Mouse (Mus musculus) embryonic facial prominence, embryonic 12.5 days (tissue): ENCODE results near the gene Tcte2. TPM values are rescaled to one million over a fixed set of nuclear protein-coding genes. Genes with fewer than 3 reads are reported as not detected.

Experiments
- ATAC-seq: fragments of 200-750 bp; cut with Nextera tagmentation; 2 replicates; pipeline ENCODE4 v1.8.0; 2017; ENCODE audit not compliant: insufficient number of reproducible peaks, insufficient read depth, low FRiP score, low TSS enrichment
- H3K27ac ChIP-seq: fragments of 300-500 bp; sonication (generic); 2 replicates; pipeline ENCODE4 v1.5.1; 2016; ENCODE audit warnings: mild to moderate bottlenecking
- H3K27me3 ChIP-seq: fragments of 300-500 bp; sonication (generic); 2 replicates; pipeline ENCODE4 v1.6.1; 2016; ENCODE audit warnings: mild to moderate bottlenecking, moderate library complexity
- H3K36me3 ChIP-seq: fragments of 300-500 bp; sonication (generic); 2 replicates; pipeline ENCODE4 v1.6.1; 2016; ENCODE audit warnings: mild to moderate bottlenecking
- H3K4me1 ChIP-seq: fragments of 300-500 bp; sonication (generic); 2 replicates; pipeline ENCODE4 v1.6.1; 2016
- H3K4me2 ChIP-seq: fragments of 300-500 bp; sonication (generic); replicated peaks from 2 replicates; pipeline ENCODE4 v1.6.1; 2016; ENCODE audit warnings: mild to moderate bottlenecking, moderate library complexity
- H3K4me3 ChIP-seq: fragments of 300-500 bp; sonication (generic); 2 replicates; pipeline ENCODE4 v1.5.1; 2016; ENCODE audit warnings: mild to moderate bottlenecking
- H3K9ac ChIP-seq: fragments of 300-500 bp; sonication (generic); 2 replicates; pipeline ENCODE4 v1.6.1; 2016; ENCODE audit warnings: mild to moderate bottlenecking, moderate library complexity
- H3K9me3 ChIP-seq: fragments of 300-500 bp; sonication (generic); 2 replicates; pipeline ENCODE4 v1.6.1; 2016; ENCODE audit warnings: mild to moderate bottlenecking, moderate library complexity
- WGBS: fragments of 180-500 bp; shearing (Covaris S2); methylation state at CpG from one replicate; pipeline ENCODE4 v1.1.7; 2016; 5-methylcytosine and 5-hydroxymethylcytosine counted together
- polyA plus RNA-seq: library from polyadenylated mRNA; unstranded; fragments of >200 nt; fragmentation: Nextera tagmentation; extraction: Ambion mirVana; gene quantifications from 2 replicates; pipeline ENCODE4 v1.2.1, GENCODE M21; 2016

Gene Tcte2
- polyA plus RNA-seq, 1 experiment from 2014 or later = 7.1 TPM

DNA sequence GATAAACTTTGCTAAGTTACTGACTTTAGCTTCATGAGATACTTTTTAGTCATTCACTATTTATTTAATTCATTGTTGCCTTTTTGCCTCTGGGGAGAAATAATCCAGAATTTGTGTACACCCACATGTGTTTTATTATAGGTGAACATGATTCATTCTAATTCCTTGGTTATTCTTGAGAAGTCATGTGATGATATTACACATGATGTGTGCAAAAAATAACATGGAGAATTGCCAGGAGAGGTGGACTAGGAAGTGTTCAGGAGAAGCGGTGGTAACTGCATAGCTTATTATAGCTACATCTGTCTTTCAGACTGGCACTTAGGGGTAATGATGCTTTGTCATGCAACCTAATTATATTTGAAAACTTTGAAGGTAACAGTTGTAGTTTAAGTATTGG, 2.2 kb upstream of the Tcte2 start:
- H3K27me3 ChIP-seq = no peaks in the 10 kb centered on the region
- no peak overlapping the region for H3K9ac ChIP-seq
- H3K4me3 ChIP-seq = no peak overlapping the region
- ATAC-seq = no peak
- no peak overlapping the region for H3K4me2 ChIP-seq
- H3K9me3 ChIP-seq = no peaks in the 10 kb centered on the region
- peaks cover 11% of the 10 kb centered on the region; the same call in 1 of the 2 replicates for H3K4me1 ChIP-seq
- H3K27ac ChIP-seq = no peak overlapping the region
- no peaks in the 10 kb centered on the region for H3K36me3 ChIP-seq
- 88% methylated on average over 1 of the region's 1 CpGs for WGBS

DNA sequence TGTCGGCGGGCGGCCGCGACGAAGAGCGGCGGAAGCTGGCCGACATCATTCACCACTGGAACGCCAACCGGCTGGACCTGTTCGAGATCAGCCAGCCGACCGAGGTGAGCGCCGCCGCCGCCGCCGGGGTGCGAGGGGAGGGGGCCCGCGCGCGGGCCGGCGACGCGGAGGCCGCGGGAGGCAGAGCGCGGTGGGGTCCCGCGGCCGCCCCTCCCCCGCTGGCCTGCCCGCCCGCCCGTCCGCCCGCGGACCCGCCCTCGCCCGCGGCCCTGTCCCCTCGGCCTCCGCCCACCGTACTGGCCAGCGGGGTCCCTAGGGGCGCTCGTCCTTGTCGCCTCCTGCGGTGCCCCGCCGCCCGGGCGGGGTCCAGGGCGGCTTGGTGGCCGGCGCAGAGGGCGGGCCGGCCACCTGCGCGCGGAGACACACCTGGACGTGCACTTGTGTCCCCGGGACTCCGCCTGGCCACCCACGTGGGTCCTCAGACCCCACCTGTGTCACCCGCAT, 898 bp downstream of the Tcte2 start:
- 0% methylated on average over 36 of the region's 72 CpGs for WGBS
- peak overlapping the region; percentile 84 for H3K27ac ChIP-seq
- H3K9me3 ChIP-seq = no peaks in the 10 kb centered on the region
- H3K4me3 ChIP-seq = peak overlapping the region; percentile 96
- peak; percentile 32; the same call in 1 of the 2 replicates for ATAC-seq
- peaks cover 11% of the 10 kb centered on the region; the same call in 1 of the 2 replicates for H3K4me1 ChIP-seq
- H3K4me2 ChIP-seq = peak overlapping the region; percentile 91
- no peaks in the 10 kb centered on the region for H3K36me3 ChIP-seq
- H3K27me3 ChIP-seq = no peaks in the 10 kb centered on the region
- H3K9ac ChIP-seq = peak overlapping the region; percentile 87

DNA sequence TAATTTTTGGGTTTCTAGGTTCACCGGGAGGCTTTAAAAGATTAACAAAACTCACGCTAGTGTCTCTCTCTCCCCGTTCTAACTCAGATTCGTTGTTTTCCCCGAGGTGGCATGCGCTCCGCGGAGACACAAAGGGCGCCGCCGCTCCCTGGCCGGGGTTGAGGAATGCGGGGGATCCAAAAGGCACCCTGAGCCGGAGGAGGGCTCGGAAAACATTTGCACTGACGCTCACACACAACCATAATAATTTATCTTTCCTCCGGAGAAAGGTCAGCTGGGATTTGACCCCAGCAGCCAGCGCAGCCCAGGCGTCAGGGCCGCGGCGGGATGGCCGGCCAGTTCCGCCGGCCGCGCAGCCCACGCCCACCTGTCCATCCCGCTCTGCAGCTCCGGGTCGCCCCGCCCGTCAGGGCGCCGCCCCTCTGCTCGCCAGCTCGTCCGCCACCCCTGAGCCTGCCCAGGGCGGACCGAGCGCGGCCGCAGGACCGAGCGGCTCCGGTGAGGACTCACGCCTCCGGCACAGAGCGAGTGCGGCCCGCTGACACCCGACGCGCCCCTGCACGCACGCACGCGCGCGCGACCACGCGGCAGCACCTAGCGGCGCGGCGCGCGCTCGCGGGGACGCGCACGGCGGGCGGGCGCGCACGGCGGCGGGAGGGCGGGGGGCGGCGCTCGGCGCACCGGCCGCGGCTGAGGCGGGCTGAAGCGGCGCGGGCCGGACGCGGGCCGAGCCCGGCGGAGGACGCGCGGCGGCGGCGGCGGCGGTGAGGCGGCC, 1.6 kb downstream of the Tcte2 start, which contains the start of gene Afdn:
Gene Afdn, plus strand, starts transcription at position 687 of the 775 bp plus-strand sequence.
- under 1% methylated on average over 98 of the region's 108 CpGs for WGBS
- peak within 1 kb of the TSS; percentile 87 for H3K27ac ChIP-seq
- H3K4me2 ChIP-seq = peak within 1 kb of the TSS; percentile 91
- peak within 1 kb of the TSS; percentile 96 for H3K4me3 ChIP-seq
- peak; percentile 90 for ATAC-seq
- no peaks in the 10 kb centered on the region for H3K36me3 ChIP-seq
- H3K4me1 ChIP-seq = peaks cover 11% of the 10 kb centered on the region; the same call in 1 of the 2 replicates
- peak within 1 kb of the TSS; percentile 87 for H3K9ac ChIP-seq
- no peaks in the 10 kb centered on the region for H3K27me3 ChIP-seq
- no peaks in the 10 kb centered on the region for H3K9me3 ChIP-seq

DNA sequence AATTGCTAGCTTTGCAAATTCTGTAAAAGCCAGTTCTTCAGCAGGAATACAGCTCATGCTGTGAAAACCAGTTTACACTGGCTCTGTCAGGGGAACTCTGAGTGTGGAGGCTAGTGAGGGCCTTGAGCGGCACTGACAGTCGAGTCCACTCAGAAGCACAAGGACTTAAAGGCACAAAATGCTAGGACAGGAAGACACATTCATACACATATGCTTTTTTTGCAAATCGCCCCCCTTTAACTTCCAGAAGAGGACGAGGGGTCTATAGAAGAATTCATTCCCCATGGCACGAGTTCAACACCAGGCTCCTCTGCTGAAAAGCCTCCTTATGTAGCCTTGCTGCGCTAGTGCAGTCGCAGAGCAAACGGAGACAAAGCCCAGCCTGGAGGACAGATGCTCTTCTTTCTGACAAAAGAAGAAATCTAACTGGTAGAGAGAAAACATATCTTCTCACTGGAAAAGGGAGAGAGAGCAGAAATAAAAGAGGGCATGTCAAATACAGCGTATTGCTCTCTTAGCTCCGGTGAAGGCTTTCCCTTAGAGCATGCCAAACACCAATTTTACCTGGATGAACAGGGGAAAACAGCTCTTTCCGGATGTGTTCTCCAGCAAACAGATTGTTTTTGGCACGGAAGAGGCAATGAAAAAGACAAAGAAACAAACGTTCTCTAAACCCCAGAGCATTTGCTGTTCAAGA, 2.3 kb downstream of the Tcte2 start:
- Histone ChIP-seq H3K27me3 (no peaks in the 10 kb centered on the region), H3K36me3 (no peaks in the 10 kb centered on the region), H3K9ac (peak overlapping the region; percentile 74), H3K4me2 (peak overlapping the region; percentile 49), H3K27ac (peak overlapping the region; percentile 87), H3K4me3 (peak overlapping the region; percentile 96), H3K9me3 (no peaks in the 10 kb centered on the region), H3K4me1 (peaks cover 11% of the 10 kb centered on the region; the same call in 1 of the 2 replicates)
- 10% methylated on average over 13 of the region's 13 CpGs for WGBS
- ATAC-seq = no peak

DNA sequence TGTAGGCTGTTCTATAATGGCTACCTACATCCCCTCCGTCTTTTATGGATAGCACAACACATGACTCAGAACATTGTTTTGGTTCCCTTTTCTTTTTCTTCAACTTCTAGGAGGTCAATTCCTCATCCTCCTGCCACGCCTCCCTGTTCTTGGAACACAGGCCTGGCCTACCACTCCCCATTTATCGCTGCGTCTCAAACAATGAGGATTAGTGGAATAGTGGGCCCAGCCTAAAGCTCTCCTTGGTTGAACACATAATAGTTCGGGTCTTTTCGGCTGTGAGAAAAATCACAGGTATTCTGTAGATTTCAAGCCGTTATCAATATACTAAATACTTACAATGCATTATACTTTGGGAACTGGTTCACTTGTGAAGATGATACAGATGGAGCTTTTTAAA, 3.0 kb downstream of the Tcte2 start:
- no peaks in the 10 kb centered on the region for H3K36me3 ChIP-seq
- WGBS = 80% methylated on average over 7 of the region's 7 CpGs
- H3K27ac ChIP-seq = no peak overlapping the region
- H3K4me3 ChIP-seq = no peak overlapping the region
- H3K4me2 ChIP-seq = peak overlapping the region; percentile 49
- no peak for ATAC-seq
- peak overlapping the region; percentile 74; the same call in 1 of the 2 replicates for H3K9ac ChIP-seq
- no peaks in the 10 kb centered on the region for H3K27me3 ChIP-seq
- peaks cover 11% of the 10 kb centered on the region; the same call in 1 of the 2 replicates for H3K4me1 ChIP-seq
- H3K9me3 ChIP-seq = no peaks in the 10 kb centered on the region

DNA sequence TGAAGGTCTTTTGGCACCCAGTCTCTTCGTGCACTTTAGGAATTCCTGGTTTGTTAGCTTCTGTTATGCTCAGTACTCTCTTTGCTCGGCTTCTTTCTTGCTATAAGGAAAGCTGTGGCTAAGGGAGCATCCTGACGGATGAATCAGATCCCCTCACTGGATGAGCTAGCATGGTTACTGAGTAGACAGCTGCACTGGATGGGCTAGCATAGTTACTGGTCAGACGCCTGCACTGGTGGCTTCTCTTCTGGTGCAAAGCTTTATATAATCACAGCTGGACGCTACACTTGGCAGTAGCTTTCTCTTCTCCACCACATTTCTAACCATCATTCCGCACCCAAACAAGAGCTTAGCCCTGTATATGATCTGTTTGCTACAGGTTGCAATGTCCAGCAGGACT, 6.7 kb downstream of the Tcte2 start:
- H3K9me3 ChIP-seq = no peaks in the 10 kb centered on the region
- 75% methylated on average over 6 of the region's 6 CpGs for WGBS
- no peak overlapping the region for H3K27ac ChIP-seq
- no peak overlapping the region for H3K4me2 ChIP-seq
- no peak for ATAC-seq
- no peaks in the 10 kb centered on the region for H3K36me3 ChIP-seq
- 0 out of 2 replicates have a peak, but pooled peaks cover 4% of the 10 kb centered on the region for H3K4me1 ChIP-seq
- H3K9ac ChIP-seq = no peak overlapping the region
- no peaks in the 10 kb centered on the region for H3K27me3 ChIP-seq
- H3K4me3 ChIP-seq = no peak overlapping the region

DNA sequence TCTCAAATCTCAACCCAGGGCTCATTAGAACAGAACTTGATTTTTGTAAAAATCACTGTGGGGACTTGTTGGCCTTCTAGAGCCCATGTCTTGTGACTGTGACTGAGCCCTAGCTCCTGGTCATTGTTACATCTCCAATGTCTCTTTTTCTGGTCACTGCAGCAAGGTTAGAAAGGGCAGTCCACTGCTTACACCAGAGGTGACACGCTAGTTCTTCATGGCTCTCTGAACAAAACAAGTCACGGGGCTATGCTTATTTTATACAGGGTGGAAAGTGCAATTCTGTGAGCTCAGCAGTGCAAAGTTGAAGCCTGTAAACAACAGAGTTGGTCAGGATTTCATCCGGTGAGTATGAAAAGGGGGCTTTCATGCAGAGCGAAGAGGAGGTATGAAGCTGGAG, 7.7 kb downstream of the Tcte2 start:
- no peak overlapping the region for H3K9ac ChIP-seq
- WGBS = 80% methylated on average over 4 of the region's 4 CpGs
- no peak for ATAC-seq

DNA sequence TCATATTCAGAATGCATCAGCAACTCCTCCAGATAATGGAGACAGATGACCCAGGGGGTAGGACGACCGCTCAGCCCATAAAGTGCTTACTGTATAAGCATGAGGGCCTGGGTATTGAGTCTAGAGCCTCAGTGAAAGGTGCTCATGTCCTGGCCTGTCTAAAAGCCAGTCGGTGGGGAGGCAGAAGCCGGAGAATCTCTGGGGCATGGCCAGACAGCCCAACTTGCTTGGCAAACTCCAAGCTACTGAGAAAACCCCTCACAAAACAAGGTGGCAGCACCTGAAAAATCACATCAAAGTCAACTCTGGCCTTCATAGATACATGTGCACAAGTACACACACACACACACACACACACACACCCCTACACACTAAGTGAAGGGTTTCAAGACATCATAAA, 12.6 kb downstream of the Tcte2 start:
- Histone ChIP-seq H3K36me3 (no peaks in the 10 kb centered on the region), H3K4me2 (no peak overlapping the region), H3K27me3 (no peaks in the 10 kb centered on the region), H3K4me1 (peaks cover 8% of the 10 kb centered on the region; the same call in 1 of the 2 replicates), H3K9ac (no peak overlapping the region), H3K9me3 (no peaks in the 10 kb centered on the region), H3K4me3 (no peak overlapping the region), H3K27ac (no peak overlapping the region)
- no peak for ATAC-seq
- 90% methylated on average over 4 of the region's 4 CpGs for WGBS

More for the DNA sequence above, 7.7 kb downstream of the Tcte2 start:
- H3K9me3 ChIP-seq = no peaks in the 10 kb centered on the region
- H3K27me3 ChIP-seq = no peaks in the 10 kb centered on the region
- H3K4me1 ChIP-seq = no peaks in the 10 kb centered on the region
- no peak overlapping the region for H3K4me3 ChIP-seq
- H3K36me3 ChIP-seq = no peaks in the 10 kb centered on the region
- no peak overlapping the region for H3K27ac ChIP-seq
- no peak overlapping the region for H3K4me2 ChIP-seq

DNA sequence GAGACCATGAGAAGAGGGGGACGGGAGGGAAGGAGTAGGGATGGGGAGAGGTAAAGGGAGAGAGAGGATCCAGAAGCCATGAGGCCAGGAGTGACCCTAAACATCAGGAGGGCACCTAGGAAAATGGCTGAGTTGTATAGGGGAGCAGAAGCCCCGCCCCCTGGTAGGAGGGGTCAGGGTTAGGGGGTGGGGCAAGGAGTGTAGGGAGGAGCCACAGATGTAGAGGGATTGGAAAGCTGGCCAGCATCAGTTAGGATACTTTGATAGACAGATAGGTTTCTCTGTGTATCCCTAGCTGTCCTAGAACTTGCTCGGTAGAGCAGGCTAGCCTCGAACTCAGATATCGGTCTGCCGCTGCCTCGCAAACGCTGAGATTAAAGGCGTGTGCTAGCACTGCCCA, 13.9 kb downstream of the Tcte2 start:
- H3K9me3 ChIP-seq = no peaks in the 10 kb centered on the region
- no peaks in the 10 kb centered on the region for H3K36me3 ChIP-seq
- WGBS = 87% methylated on average over 9 of the region's 9 CpGs
- ATAC-seq = no peak
- no peak overlapping the region for H3K27ac ChIP-seq
- no peak overlapping the region for H3K4me3 ChIP-seq
- peaks cover 16% of the 10 kb centered on the region; the same call in 1 of the 2 replicates for H3K4me1 ChIP-seq
- no peaks in the 10 kb centered on the region for H3K27me3 ChIP-seq
- no peak overlapping the region for H3K4me2 ChIP-seq
- no peak overlapping the region for H3K9ac ChIP-seq

DNA sequence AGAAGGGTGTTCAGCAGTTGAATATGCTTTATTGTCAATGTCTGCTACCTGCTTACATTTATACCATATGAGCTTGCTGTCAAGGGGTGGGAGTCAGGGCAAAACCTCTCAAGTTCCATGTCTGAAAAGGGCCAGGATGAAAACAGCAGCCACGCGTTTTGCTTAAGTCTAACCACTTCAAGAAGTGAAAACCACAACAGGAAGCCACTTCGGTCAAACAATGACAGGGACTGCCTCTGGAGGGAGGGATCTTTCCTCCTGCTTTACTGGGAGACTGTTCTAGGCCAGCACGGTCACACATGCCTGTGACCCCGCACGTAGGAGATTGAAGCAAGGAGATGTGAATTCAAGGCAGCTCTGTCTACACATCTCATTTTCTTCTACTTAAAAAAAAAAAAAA, 15.3 kb downstream of the Tcte2 start:
- Histone ChIP-seq H3K9ac (no peak overlapping the region), H3K4me2 (no peak overlapping the region), H3K4me3 (no peak overlapping the region), H3K27me3 (no peaks in the 10 kb centered on the region), H3K27ac (no peak overlapping the region), H3K4me1 (peaks cover 20% of the 10 kb centered on the region), H3K36me3 (no peaks in the 10 kb centered on the region), H3K9me3 (no peaks in the 10 kb centered on the region)
- WGBS = 47% methylated on average over 6 of the region's 6 CpGs
- ATAC-seq = no peak

DNA sequence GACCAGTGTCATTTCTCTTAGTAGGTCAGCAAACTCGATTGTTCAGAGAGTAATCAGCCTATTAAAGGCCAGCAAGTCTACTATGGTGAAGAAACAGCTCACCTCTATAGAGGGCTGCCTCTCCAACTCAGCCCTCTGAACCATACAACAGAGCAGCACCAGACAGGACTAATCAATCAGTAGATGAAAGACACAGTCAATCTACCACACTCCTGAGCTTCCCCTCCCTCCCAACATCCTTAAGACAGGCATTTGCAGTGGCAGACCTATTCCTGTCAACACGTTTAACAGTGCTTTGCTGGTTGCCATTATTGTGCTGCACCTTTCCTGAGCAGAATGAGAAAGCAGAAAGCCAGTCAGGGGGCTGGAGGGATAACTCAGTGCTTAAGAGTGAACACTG, 16.3 kb downstream of the Tcte2 start:
- Histone ChIP-seq H3K4me3 (no peak overlapping the region), H3K27me3 (no peaks in the 10 kb centered on the region), H3K9ac (no peak overlapping the region), H3K4me2 (no peak overlapping the region), H3K36me3 (no peaks in the 10 kb centered on the region), H3K4me1 (peaks cover 20% of the 10 kb centered on the region), H3K9me3 (no peaks in the 10 kb centered on the region), H3K27ac (no peak overlapping the region)
- ATAC-seq = no peak
- 54% methylated on average over 2 of the region's 2 CpGs for WGBS
